Comparison of ENCODE assay signal across 8 mouse cellular contexts in genomic region chr3:40949170-40949902, GRCm38 (mm10). TPM values are rescaled to one million over a fixed set of nuclear protein-coding genes. Genes with fewer than 3 reads are reported as not detected.
DNase-seq lines count a peak whose midpoint lies in the region; ATAC-seq lines count a peak whose summit lies in the region.

TSS of gene Larp1b (plus strand) at chr3:40949828.

- peak; percentile 95 for DNase-seq in WW6 (ENCODE audit: low read depth, low spot score)
- peak; percentile 95 to 97 for DNase-seq in cerebellum, postnatal 4 days (ENCODE audit: low spot score in 2 of 2)
- peak; percentile 100 for DNase-seq in gastrocnemius, adult 18-20 months (ENCODE audit: low spot score)
- DNase-seq in left cerebral cortex, adult 18-20 months (ENCODE audit: low spot score in 2 of 2): peak; percentile 99
- DNase-seq in right cerebral cortex, adult 18-20 months: peak; percentile 99
- peak; percentile 98 for DNase-seq in urinary bladder, postnatal 10 days (ENCODE audit: low spot score)

- under 1% methylated on average over 62 of the region's 66 CpGs for WGBS in hindbrain, embryonic 16.5 days
- WGBS in macrophage (ENCODE audit: missing documents): under 1% methylated on average over 56 of the region's 66 CpGs

- peak within 1 kb of the TSS; percentile 84 for H3K9ac ChIP-seq in hindbrain, embryonic 16.5 days (ENCODE audit: low read depth, low read length)

- no peaks in the 10 kb centered on the region for H3K27me3 ChIP-seq in hindbrain, embryonic 16.5 days (replicated peaks; ENCODE audit: control insufficient read depth, insufficient read depth, low read length)

- no peaks in the 10 kb centered on the region for H3K9me3 ChIP-seq in hindbrain, embryonic 16.5 days (ENCODE audit: control insufficient read depth, low read length)

- peaks cover 11% of the 10 kb centered on the region for H3K4me1 ChIP-seq in hindbrain, embryonic 16.5 days (ENCODE audit: control insufficient read depth, insufficient read depth, low read depth, low read length)

- peak within 1 kb of the TSS; percentile 86 for H3K4me3 ChIP-seq in hindbrain, embryonic 16.5 days (ENCODE audit: low read length)
- H3K4me3 ChIP-seq in macrophage (ENCODE audit: inconsistent target): peak within 1 kb of the TSS; percentile 93

- peak; percentile 95 for ATAC-seq in hindbrain, embryonic 16.5 days

- H3K27ac ChIP-seq in hindbrain, embryonic 16.5 days (ENCODE audit: low read depth, low read length): peak within 1 kb of the TSS; percentile 82
- H3K27ac ChIP-seq in macrophage: no peak within 1 kb of the TSS

- peak within 1 kb of the TSS; percentile 99 for H3K4me2 ChIP-seq in hindbrain, embryonic 16.5 days (ENCODE audit: low read length)

- no peaks in the 10 kb centered on the region for H3K79me2 ChIP-seq in macrophage (ENCODE audit: inconsistent target)

- H3K36me3 ChIP-seq in hindbrain, embryonic 16.5 days (ENCODE audit: control insufficient read depth, insufficient read depth, low read length): no peaks in the 10 kb centered on the region
- no peaks in the 10 kb centered on the region for H3K36me3 ChIP-seq in macrophage (ENCODE audit: inconsistent target)

RNA-seq across cellular contexts. Expression of gene Larp1b, which starts in this region (rescaled TPM):
- 10 to 100 TPM; 64.4 to 72.7 TPM for total RNA-seq in gastrocnemius, adult 18-20 months (2021)
- 4.6 and 5.6 TPM in 2 replicates for polyA plus RNA-seq in hindbrain, embryonic 16.5 days (2015; fragmentation: Nextera tagmentation; extraction: Ambion mirVana)
- 10 to 100 TPM; 20.1 to 23.0 TPM for total RNA-seq in left cerebral cortex, adult 18-20 months (2021)
- 10 to 100 TPM in 16 of 26 experiments, 1 to 10 TPM in 10; 5.9 to 34.6 (median 10.4) TPM for total RNA-seq in macrophage (2018; cell fraction: chromatin; rRNA removed)
- 10 to 100 TPM in 1 of 26 experiments, 1 to 10 TPM in 25; 4.1 to 10.7 (median 6.4) TPM for total RNA-seq in macrophage (2018; cell fraction: cytosol; rRNA removed)
- 10 to 100 TPM in 11 of 26 experiments, 1 to 10 TPM in 15; 4.8 to 22.8 (median 9.1) TPM for total RNA-seq in macrophage (2018; cell fraction: nucleus; rRNA removed)
- 4.1 to 12.1 TPM (median 8.9 TPM) in 3 replicates for polyA plus RNA-seq in macrophage (2018)
